Mouse (Mus musculus) kidney, postnatal 10 days (tissue): ENCODE measurements around the gene Ebf4.
A peak's percentile ranks its signal among the peaks of the same experiment; 100 is the strongest.
"Not testable (repeated sequence)": the region's sequence is repeated elsewhere in the genome, so short reads cannot be mapped to it uniquely, and the experiment has no call there.

Experiments
- DNase-seq: peaks from one replicate; pipeline ENCODE4 v3.0.0; 2021; ENCODE audit warnings: mixed read lengths

Ebf4 gene

GRCm38 (mm10) chr2:130296134-130296745, 1.3 kb downstream of the Ebf4 start:
- DNase-seq: no peak

GRCm38 (mm10) chr2:130297580-130297979, 2.6 kb downstream of the Ebf4 start:
- no peak for DNase-seq

- no peak for DNase-seq
These were observed 8.0 kb downstream of the Ebf4 start for GRCm38 (mm10) chr2:130303014-130303413.

- no peak for DNase-seq
These were observed 32.1 kb downstream of the Ebf4 start for GRCm38 (mm10) chr2:130327057-130327456.

- no peak for DNase-seq
These were observed 34.5 kb downstream of the Ebf4 start for GRCm38 (mm10) chr2:130329502-130329901.

GRCm38 (mm10) chr2:130335112-130335511, 40.1 kb downstream of the Ebf4 start:
- no peak for DNase-seq

GRCm38 (mm10) chr2:130340464-130341219, 45.7 kb downstream of the Ebf4 start:
- no peak for DNase-seq

GRCm38 (mm10) chr2:130341220-130341580, 46.2 kb downstream of the Ebf4 start:
- no peak for DNase-seq

- no peak for DNase-seq
These were observed 55.4 kb downstream of the Ebf4 start for GRCm38 (mm10) chr2:130350376-130350775.

GRCm38 (mm10) chr2:130351758-130352339, 56.9 kb downstream of the Ebf4 start:
- no peak for DNase-seq

GRCm38 (mm10) chr2:130353411-130353810, 58.4 kb downstream of the Ebf4 start:
- no peak for DNase-seq

GRCm38 (mm10) chr2:130353889-130354288, 58.9 kb downstream of the Ebf4 start:
- DNase-seq: no peak

- no peak for DNase-seq
These were observed 62.6 kb downstream of the Ebf4 start for GRCm38 (mm10) chr2:130357551-130357950.

- DNase-seq: no peak
These were observed 63.9 kb downstream of the Ebf4 start for GRCm38 (mm10) chr2:130358852-130359251.

- peak; percentile 81 for DNase-seq
These were observed 67.6 kb downstream of the Ebf4 start for GRCm38 (mm10) chr2:130362511-130363026.

- peak; percentile 42 for DNase-seq
These were observed 70.5 kb downstream of the Ebf4 start for GRCm38 (mm10) chr2:130365211-130366094.

GRCm38 (mm10) chr2:130367386-130367785, 72.4 kb downstream of the Ebf4 start:
- DNase-seq: no peak

- not testable (repeated sequence) for DNase-seq
These were observed 78.1 kb downstream of the Ebf4 start for GRCm38 (mm10) chr2:130373026-130373425.

GRCm38 (mm10) chr2:130374951-130375350, 80.0 kb downstream of the Ebf4 start:
- DNase-seq: no peak

- DNase-seq: no peak
These were observed 88.2 kb downstream of the Ebf4 start for GRCm38 (mm10) chr2:130383205-130383604.

- no peak for DNase-seq
These were observed 88.9 kb downstream of the Ebf4 start for GRCm38 (mm10) chr2:130383895-130384294.

GRCm38 (mm10) chr2:130386212-130386611, 91.2 kb downstream of the Ebf4 start:
- DNase-seq: no peak

GRCm38 (mm10) chr2:130388796-130389195, 93.8 kb downstream of the Ebf4 start:
- no peak for DNase-seq
